8 mouse cellular contexts compared by ENCODE assay signal in genomic region chr9:62510530-62510936, GRCm38 (mm10). TPM values are rescaled to one million over a fixed set of nuclear protein-coding genes. Genes with fewer than 3 reads are reported as not detected.
A peak's percentile ranks its signal among the peaks of the same experiment; 100 is the strongest.
DNase-seq lines count a peak whose midpoint lies in the region; ATAC-seq lines count a peak whose summit lies in the region.

No protein-coding gene starts in this region.

- H3K27ac ChIP-seq in embryonic facial prominence, embryonic 14.5 days (replicated peaks; ENCODE audit: low read depth, low read length): no peak overlapping the region

- no peaks in the 10 kb centered on the region for H3K36me3 ChIP-seq in embryonic facial prominence, embryonic 14.5 days (ENCODE audit: control insufficient read depth, insufficient read depth, low read length)

- H3K9ac ChIP-seq in embryonic facial prominence, embryonic 14.5 days (ENCODE audit: low read depth, low read length): no peak overlapping the region

- H3K9me3 ChIP-seq in embryonic facial prominence, embryonic 14.5 days (ENCODE audit: control insufficient read depth, low read length): no peaks in the 10 kb centered on the region

- peaks cover 4% of the 10 kb centered on the region; the same call in 1 of the 2 replicates for H3K4me1 ChIP-seq in embryonic facial prominence, embryonic 14.5 days (ENCODE audit: control insufficient read depth, insufficient read depth, low read length)

- 51% methylated on average over 4 of the region's 4 CpGs for WGBS in embryonic facial prominence, embryonic 14.5 days

- peak; percentile 61 for ATAC-seq in embryonic facial prominence, embryonic 14.5 days (ENCODE audit: low read depth)

- H3K27me3 ChIP-seq in embryonic facial prominence, embryonic 14.5 days (replicated peaks; ENCODE audit: control insufficient read depth, insufficient read depth, low read length): no peaks in the 10 kb centered on the region

- DNase-seq in spleen, postnatal 36 days (ENCODE audit: low spot score in 2 of 2): peak; percentile 56 to 64
- no peak for DNase-seq in spleen, postnatal 10 days (ENCODE audit: low spot score in 2 of 2)
- peak; percentile 78 for DNase-seq in embryonic facial prominence, embryonic 14.5 days (ENCODE audit: low spot score)
- peak; percentile 37 for DNase-seq in kidney, postnatal 14 days
- peak; percentile 86 for DNase-seq in retina, postnatal 1 day
- DNase-seq in urinary bladder, adult 18-20 months (ENCODE audit: low spot score in 2 of 2): no peak
- no peak for DNase-seq in right cerebral cortex, postnatal 4 days
- no peak for DNase-seq in ovary, postnatal 14 days (ENCODE audit: low spot score)

- no peak overlapping the region for H3K4me2 ChIP-seq in embryonic facial prominence, embryonic 14.5 days (ENCODE audit: low read depth, low read length)

- no peak overlapping the region for H3K4me3 ChIP-seq in embryonic facial prominence, embryonic 14.5 days (ENCODE audit: low read depth, low read length)

RNA-seq across cellular contexts. Expression of gene Coro2b, which starts 26.3 kb away (rescaled TPM):
- polyA plus RNA-seq in embryonic facial prominence, embryonic 14.5 days (2014; fragmentation: Nextera tagmentation; extraction: Ambion mirVana): 11.1 and 12.3 TPM in 2 replicates

Comparison
In these comparisons a context has a peak if more than half of its experiments do, and no peak if none do; other contexts are left out.
1. DNase-seq: peak in spleen, postnatal 36 days (2 of 2), embryonic facial prominence, embryonic 14.5 days (single experiment), kidney, postnatal 14 days (single experiment) and retina, postnatal 1 day (single experiment); none in spleen, postnatal 10 days (0 of 2), urinary bladder, adult 18-20 months (0 of 2), right cerebral cortex, postnatal 4 days (single experiment) and ovary, postnatal 14 days (single experiment).